Mouse (Mus musculus): Measurements from ENCODE around the gene Tent5c. TPM values are rescaled to one million over a fixed set of nuclear protein-coding genes. Genes with fewer than 3 reads are reported as not detected.

Tent5c gene
- polyA plus RNA-seq, 2 experiments: 3.9 to 8.7 TPM

GRCm38 (mm10) chr3:100439088-100439487 is 50.0 kb downstream of the Tent5c start:
- peaks cover 12% of the 10 kb centered on the region for H3K4me1 ChIP-seq (ENCODE audit: control insufficient read depth, insufficient read depth, low read length)
- WGBS: 20% methylated on average over 3 of the region's 3 CpGs
- H3K9me3 ChIP-seq (ENCODE audit: control insufficient read depth, low read length): no peaks in the 10 kb centered on the region
- H3K27me3 ChIP-seq (ENCODE audit: control insufficient read depth, insufficient read depth, low read length): no peaks in the 10 kb centered on the region
- no peaks in the 10 kb centered on the region for H3K36me3 ChIP-seq (ENCODE audit: control insufficient read depth, insufficient read depth, low read length)
- H3K9ac ChIP-seq (ENCODE audit: low read depth, low read length, severe bottlenecking): no peak overlapping the region
- no peak for TF ChIP-seq POLR2A (IDR thresholded peaks at IDR 0.05; ENCODE audit: borderline replicate concordance, extremely low read depth, insufficient read depth, insufficient read length)
- H3K4me3 ChIP-seq (replicated peaks; ENCODE audit: low read length): no peak overlapping the region
- H3K4me2 ChIP-seq (replicated peaks; ENCODE audit: low read depth, low read length, severe bottlenecking): no peak overlapping the region
- no peak for ATAC-seq (ENCODE audit: low FRiP score, low read depth)
- DNase-seq (ENCODE audit: low spot score): no peak
- no peak overlapping the region for H3K27ac ChIP-seq (replicated peaks; ENCODE audit: low read depth, low read length)

- no peaks in the 10 kb centered on the region for H3K9me3 ChIP-seq (ENCODE audit: control insufficient read depth, low read length)
- no peak for TF ChIP-seq POLR2A (IDR thresholded peaks at IDR 0.05; ENCODE audit: borderline replicate concordance, extremely low read depth, insufficient read depth, insufficient read length)
- no peak overlapping the region for H3K4me3 ChIP-seq (replicated peaks; ENCODE audit: low read length)
- H3K9ac ChIP-seq (ENCODE audit: low read depth, low read length, severe bottlenecking): no peak overlapping the region
- peaks cover 12% of the 10 kb centered on the region for H3K4me1 ChIP-seq (ENCODE audit: control insufficient read depth, insufficient read depth, low read length)
- no peaks in the 10 kb centered on the region for H3K27me3 ChIP-seq (ENCODE audit: control insufficient read depth, insufficient read depth, low read length)
- H3K4me2 ChIP-seq (replicated peaks; ENCODE audit: low read depth, low read length, severe bottlenecking): no peak overlapping the region
- DNase-seq (ENCODE audit: low spot score): no peak
- H3K27ac ChIP-seq (replicated peaks; ENCODE audit: low read depth, low read length): no peak overlapping the region
- 60% methylated on average over 4 of the region's 4 CpGs for WGBS
- no peak for ATAC-seq (ENCODE audit: low FRiP score, low read depth)
- no peaks in the 10 kb centered on the region for H3K36me3 ChIP-seq (ENCODE audit: control insufficient read depth, insufficient read depth, low read length)
Observed at GRCm38 (mm10) chr3:100438461-100439002, 50.6 kb downstream of the Tent5c start.

- 78% methylated on average over 7 of the region's 7 CpGs for WGBS
- no peak for ATAC-seq (ENCODE audit: low FRiP score, low read depth)
Observed at GRCm38 (mm10) chr3:100436756-100437155, 52.4 kb downstream of the Tent5c start.

GRCm38 (mm10) chr3:100431705-100432104 is 57.4 kb downstream of the Tent5c start:
- TF ChIP-seq POLR2A (IDR thresholded peaks at IDR 0.05; ENCODE audit: borderline replicate concordance, extremely low read depth, insufficient read depth, insufficient read length): no peak
- H3K4me3 ChIP-seq (replicated peaks; ENCODE audit: low read length): no peak overlapping the region
- no peak overlapping the region for H3K4me2 ChIP-seq (replicated peaks; ENCODE audit: low read depth, low read length, severe bottlenecking)
- no peaks in the 10 kb centered on the region for H3K27me3 ChIP-seq (ENCODE audit: control insufficient read depth, insufficient read depth, low read length)
- H3K27ac ChIP-seq (replicated peaks; ENCODE audit: low read depth, low read length): no peak overlapping the region
- no peak overlapping the region for H3K9ac ChIP-seq (ENCODE audit: low read depth, low read length, severe bottlenecking)
- H3K4me1 ChIP-seq (ENCODE audit: control insufficient read depth, insufficient read depth, low read length): no peaks in the 10 kb centered on the region
- H3K36me3 ChIP-seq (ENCODE audit: control insufficient read depth, insufficient read depth, low read length): no peaks in the 10 kb centered on the region
- WGBS: 81% methylated on average over 4 of the region's 4 CpGs
- no peaks in the 10 kb centered on the region for H3K9me3 ChIP-seq (ENCODE audit: control insufficient read depth, low read length)
- no peak for DNase-seq (ENCODE audit: low spot score)
- ATAC-seq (ENCODE audit: low FRiP score, low read depth): no peak

More at GRCm38 (mm10) chr3:100436756-100437155, 52.4 kb downstream of the Tent5c start:
- Histone ChIP-seq H3K27ac (replicated peaks; ENCODE audit: low read depth, low read length) (no peak overlapping the region), H3K4me2 (replicated peaks; ENCODE audit: low read depth, low read length, severe bottlenecking) (no peak overlapping the region), H3K9ac (ENCODE audit: low read depth, low read length, severe bottlenecking) (no peak overlapping the region), H3K9me3 (ENCODE audit: control insufficient read depth, low read length) (no peaks in the 10 kb centered on the region), H3K27me3 (ENCODE audit: control insufficient read depth, insufficient read depth, low read length) (no peaks in the 10 kb centered on the region), H3K4me1 (ENCODE audit: control insufficient read depth, insufficient read depth, low read length) (peaks cover 12% of the 10 kb centered on the region), H3K4me3 (replicated peaks; ENCODE audit: low read length) (no peak overlapping the region), H3K36me3 (ENCODE audit: control insufficient read depth, insufficient read depth, low read length) (no peaks in the 10 kb centered on the region)
- TF ChIP-seq POLR2A (IDR thresholded peaks at IDR 0.05; ENCODE audit: borderline replicate concordance, extremely low read depth, insufficient read depth, insufficient read length): no peak
- DNase-seq (ENCODE audit: low spot score): no peak

GRCm38 (mm10) chr3:100430731-100431130 is 58.4 kb downstream of the Tent5c start:
- Histone ChIP-seq H3K4me3 (replicated peaks; ENCODE audit: low read length) (no peak overlapping the region), H3K36me3 (ENCODE audit: control insufficient read depth, insufficient read depth, low read length) (no peaks in the 10 kb centered on the region), H3K4me1 (ENCODE audit: control insufficient read depth, insufficient read depth, low read length) (no peaks in the 10 kb centered on the region), H3K9me3 (ENCODE audit: control insufficient read depth, low read length) (no peaks in the 10 kb centered on the region), H3K9ac (ENCODE audit: low read depth, low read length, severe bottlenecking) (no peak overlapping the region), H3K27me3 (ENCODE audit: control insufficient read depth, insufficient read depth, low read length) (no peaks in the 10 kb centered on the region), H3K4me2 (replicated peaks; ENCODE audit: low read depth, low read length, severe bottlenecking) (no peak overlapping the region), H3K27ac (replicated peaks; ENCODE audit: low read depth, low read length) (no peak overlapping the region)
- WGBS: 80% methylated on average over 1 of the region's 1 CpGs
- TF ChIP-seq POLR2A (IDR thresholded peaks at IDR 0.05; ENCODE audit: borderline replicate concordance, extremely low read depth, insufficient read depth, insufficient read length): no peak
- ATAC-seq (ENCODE audit: low FRiP score, low read depth) (no peak), DNase-seq (ENCODE audit: low spot score) (no peak)

- Histone ChIP-seq H3K27ac (replicated peaks; ENCODE audit: low read depth, low read length) (no peak overlapping the region), H3K9me3 (ENCODE audit: control insufficient read depth, low read length) (no peaks in the 10 kb centered on the region), H3K36me3 (ENCODE audit: control insufficient read depth, insufficient read depth, low read length) (no peaks in the 10 kb centered on the region), H3K4me2 (replicated peaks; ENCODE audit: low read depth, low read length, severe bottlenecking) (no peak overlapping the region), H3K4me1 (ENCODE audit: control insufficient read depth, insufficient read depth, low read length) (no peaks in the 10 kb centered on the region), H3K4me3 (replicated peaks; ENCODE audit: low read length) (no peak overlapping the region), H3K27me3 (ENCODE audit: control insufficient read depth, insufficient read depth, low read length) (no peaks in the 10 kb centered on the region), H3K9ac (ENCODE audit: low read depth, low read length, severe bottlenecking) (no peak overlapping the region)
- ATAC-seq (ENCODE audit: low FRiP score, low read depth) (no peak), DNase-seq (ENCODE audit: low spot score) (no peak)
- 94% methylated on average over 5 of the region's 5 CpGs for WGBS
- no peak for TF ChIP-seq POLR2A (IDR thresholded peaks at IDR 0.05; ENCODE audit: borderline replicate concordance, extremely low read depth, insufficient read depth, insufficient read length)
Observed at GRCm38 (mm10) chr3:100430101-100430500, 59.0 kb downstream of the Tent5c start.

Measured in limb, embryonic 14.5 days (tissue).